Mouse (Mus musculus) mesoderm, embryonic 11.5 days (tissue): Measurements from ENCODE around the gene Plbd2.

Source experiments
- DNase-seq: peaks from one replicate; pipeline ENCODE4 v3.0.0-alpha.2; 2012; ENCODE audit warnings: low read depth, low spot score

Gene Plbd2

DNA sequence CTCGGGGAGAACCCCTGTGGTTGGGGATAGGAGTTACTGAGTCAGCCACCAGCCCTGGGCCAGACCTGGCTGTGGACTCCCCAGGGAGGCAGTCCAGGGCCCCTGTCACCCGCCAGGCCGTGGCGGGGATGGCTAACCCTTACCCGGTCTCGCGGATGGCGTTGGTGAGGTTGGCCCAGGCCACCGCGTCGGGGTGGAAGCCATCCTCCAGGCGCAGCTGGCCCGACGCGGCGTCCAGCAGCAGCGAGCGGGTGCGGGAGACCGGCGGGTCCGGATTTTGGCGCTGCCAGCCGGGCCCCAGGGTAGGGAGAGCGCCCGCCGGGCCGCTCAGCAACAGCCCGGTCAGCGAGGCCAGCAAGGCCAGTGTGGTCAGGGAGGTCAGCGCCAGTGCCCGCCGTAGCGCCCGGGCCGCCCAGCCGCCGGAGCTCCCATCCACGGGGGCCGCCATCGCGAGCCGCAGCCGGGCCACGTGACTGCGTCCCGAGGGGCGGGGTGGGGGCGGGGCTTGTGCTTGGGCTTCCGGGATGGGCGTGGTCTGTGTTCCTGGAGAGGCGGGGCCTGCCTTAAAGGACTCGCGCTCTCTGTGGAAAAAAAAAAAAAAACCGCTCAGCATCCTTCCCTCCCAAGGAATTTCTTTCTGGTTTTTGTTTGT is at the start of gene Plbd2:
Gene Plbd2, minus strand, starts transcription at position 482 of the 652 bp plus-strand sequence.
- peak; percentile 91 for DNase-seq

DNA sequence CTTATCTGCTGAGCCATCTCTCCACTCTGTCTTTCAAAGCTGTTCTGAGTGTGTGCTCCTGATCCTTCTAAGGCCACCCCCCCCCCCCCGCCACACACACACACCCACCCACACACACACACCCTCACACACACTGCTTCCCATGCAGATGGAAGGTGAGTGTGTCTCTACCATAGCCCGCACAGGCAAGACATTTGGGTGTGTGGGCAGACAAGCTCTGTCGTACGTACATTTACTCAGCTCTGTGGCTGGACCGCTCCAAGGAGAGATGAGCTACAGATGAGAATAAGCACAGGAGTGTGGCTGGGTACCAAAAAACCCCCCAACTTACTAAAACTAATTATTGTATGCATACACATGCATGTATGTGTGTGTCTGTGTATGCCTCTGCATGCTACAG is 47.2 kb upstream of the Plbd2 start:
- no peak for DNase-seq

DNA sequence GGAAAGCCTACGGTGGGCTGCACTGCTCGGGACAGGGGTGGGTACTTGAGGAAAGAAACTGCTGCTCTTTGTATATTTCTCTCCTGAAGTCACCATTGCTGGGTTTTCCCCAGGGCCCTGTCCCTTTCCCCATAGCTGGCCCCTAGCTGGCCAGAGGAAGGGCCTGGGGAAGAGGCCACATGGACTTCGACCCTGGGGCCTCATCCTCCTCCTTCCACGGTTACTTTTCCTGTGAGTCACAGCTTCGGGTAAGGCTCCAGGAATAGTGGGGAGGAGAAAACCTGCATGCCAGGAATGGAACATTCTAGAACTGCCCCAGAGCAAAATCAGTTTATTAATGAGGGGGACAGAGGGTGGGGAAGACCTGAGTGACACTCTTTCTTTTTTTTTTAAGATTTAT is 46.7 kb upstream of the Plbd2 start:
- no peak for DNase-seq

DNA sequence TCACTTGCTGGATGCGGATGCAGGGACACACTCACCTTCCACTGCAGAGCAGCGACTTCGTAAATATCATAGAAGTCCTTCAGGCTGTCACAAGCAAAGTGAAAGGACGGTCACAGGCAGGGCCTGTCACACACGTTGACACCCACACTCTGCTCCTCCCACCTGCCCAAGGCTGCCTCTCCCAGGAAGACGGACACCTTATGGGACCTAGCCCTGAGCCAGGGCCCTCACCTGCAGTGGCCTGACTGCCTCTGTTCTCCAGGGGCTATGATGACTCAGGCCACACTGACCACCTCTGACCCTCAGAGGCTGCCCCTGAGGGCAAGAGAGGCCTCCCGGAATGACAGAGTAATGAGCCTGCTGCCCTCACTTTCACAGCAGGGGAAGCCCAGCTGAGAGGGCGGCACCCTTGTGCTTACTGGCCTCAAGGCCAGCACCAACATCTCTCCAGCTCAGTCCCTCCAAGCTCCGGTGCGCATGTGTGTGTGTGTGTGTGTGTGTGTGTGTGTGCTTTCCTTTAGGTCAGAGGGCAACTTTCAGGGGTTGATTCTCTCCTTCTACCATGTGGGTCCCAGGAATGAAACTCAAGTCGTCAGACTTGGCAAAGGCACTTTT is 44.9 kb upstream of the Plbd2 start:
- no peak for DNase-seq

DNA sequence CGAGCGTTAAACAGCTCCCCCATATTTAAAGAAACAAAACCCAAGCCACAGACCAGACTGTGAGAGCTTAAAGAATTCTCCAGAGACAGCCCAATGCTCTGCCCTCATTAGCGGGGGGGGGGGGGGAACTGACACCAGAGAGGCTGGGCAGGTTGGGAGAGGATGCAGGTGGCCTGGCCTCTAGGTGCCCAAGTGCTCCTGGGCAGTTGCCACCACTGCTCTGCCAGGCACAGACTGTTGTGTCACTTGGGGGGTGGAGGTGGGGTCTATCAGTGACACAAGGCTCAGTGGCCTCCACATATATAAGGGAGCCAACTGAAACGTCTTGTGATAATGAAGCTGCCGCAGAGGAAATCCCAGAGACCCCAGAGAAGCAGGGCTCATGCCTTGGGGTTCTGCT is 33.2 kb upstream of the Plbd2 start:
- no peak for DNase-seq

DNA sequence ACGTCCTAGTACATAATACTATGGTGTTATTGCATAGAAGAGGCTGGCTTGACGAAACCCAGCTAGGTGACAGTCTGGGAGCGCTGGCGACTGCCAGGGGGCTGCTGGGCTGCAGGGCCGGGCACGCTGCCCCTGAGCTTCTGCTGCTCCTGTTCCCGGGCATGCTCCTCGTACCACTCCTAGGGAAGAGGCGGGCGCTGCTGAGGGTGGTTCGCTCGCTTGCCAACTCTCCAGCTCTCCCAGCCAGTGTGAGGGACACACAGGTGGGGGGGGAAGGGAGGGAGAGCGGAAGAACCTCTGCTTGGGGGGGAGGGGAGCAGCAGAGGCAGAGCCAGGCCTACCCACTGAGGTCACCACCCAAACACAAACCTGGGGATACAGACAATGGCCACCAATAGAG is 32.6 kb upstream of the Plbd2 start:
- no peak for DNase-seq

DNA sequence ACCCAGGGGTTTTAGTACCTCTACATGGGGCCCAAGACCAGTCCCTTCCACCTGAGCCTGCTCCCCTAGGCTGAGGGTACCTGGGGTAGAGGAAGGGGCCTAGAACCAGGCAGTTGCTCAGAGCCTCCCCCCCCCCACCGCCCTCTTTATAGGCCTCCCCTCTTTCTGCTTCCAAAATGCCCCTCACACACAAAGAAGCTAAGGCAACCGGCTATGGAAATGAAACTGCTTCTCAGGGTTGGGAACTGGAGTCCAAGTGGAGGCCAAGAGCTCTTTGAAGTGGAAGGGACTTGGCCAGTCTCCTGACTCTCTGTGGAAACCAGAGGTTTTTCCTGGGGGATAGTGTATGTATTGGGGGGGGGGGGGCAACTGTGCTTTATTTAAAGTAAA is 31.3 kb upstream of the Plbd2 start:
- no peak for DNase-seq

DNA sequence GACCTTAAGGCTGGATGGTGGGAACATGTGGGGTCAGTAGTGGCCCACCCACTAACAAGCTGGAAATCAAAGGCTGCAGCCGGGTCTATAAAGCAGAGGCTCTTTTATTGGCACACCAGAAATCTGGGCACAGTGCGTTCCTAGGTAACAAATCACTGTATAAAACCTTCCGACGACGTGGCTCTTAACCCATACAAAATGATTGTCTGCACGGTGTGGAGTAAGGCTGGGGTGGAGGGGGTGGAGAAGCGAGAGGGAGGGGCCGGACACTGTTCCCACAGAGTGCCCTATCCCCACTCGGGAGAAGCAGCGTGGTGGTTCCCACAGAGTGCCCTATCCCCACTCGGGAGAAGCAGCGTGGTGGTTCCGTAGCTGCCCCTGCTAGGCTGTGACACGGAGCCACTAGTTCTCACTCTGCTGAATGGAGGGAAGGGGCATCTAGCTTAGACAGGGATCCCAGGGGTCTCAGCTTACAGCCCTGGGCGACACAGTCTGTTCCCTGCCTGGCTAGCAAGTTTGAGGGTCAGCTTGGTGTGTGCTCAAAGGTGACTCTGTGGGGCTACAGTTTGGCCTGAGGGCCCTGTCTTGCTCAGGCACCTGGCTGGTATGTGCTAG is 30.8 kb upstream of the Plbd2 start:
- peak; percentile 33 for DNase-seq

DNA sequence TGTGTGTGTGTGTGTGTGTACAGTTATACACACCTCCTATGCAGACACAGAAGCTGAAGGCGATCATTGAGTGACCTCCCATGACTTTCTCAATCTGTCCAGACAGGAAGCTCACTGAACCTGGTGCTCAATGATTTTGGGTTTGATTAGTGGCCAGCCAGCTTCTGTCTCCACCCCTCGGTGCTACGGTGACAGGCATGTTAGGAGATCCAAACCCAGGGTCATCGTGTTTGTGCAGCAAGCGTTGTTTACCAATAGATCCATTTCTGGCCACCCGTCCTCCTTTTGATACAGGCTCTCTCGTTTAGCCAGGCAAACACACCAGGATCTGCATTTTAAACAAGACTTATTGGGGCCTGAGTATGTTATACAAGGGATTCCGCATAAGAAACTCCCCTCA is 28.2 kb upstream of the Plbd2 start:
- no peak for DNase-seq

DNA sequence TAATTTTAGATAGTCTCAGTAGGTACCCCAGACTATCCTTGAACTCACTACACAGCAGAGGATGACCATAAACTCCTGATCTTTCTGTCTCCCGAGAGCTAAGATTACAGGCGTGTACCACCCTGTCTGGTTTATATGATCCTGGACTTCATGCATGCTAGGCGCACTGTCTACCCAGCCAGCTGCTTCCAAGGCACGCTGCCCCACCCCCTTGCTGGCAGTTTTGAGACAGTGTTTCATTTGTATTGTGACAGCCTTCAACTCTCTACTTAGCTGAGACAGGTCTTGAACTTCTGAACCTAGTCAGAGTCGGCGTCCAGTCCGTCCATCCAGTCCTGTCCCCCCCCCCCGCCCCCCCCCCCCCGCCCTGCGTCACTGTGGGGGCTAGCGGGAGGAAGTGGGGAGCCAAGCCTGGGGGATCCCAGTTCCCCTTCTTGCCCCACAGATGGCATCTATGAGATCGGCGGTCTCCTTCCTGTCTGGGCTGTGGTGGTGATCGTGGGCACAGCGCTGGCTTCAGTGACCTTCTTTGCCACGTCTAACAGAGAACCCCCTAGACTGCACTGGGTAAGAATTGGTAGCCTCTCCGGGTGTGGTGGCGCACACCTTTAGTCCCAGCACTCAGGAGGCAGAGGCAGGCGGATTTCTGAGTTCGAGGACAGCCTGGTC is 24.0 kb upstream of the Plbd2 start:
- no peak for DNase-seq

DNA sequence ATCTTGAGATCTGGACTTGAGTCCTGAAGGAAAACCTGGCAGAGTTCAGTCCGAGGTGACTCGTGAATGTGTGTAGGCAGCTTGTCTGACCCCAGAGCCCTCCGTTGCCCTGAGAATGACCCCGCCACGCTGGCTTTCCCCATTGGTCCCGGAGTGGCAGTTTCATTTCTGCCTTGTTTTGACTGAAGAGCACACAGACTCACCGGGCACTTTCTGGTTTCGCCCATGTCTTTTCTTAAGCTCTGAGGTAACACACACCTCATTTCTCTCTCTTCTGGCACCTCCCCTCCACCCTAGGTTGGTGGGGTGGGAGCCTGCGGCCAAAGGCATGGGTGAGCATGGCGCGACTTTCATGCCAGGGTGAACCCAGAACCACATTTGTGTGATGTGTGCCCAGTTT is 22.9 kb upstream of the Plbd2 start:
- DNase-seq: no peak

DNA sequence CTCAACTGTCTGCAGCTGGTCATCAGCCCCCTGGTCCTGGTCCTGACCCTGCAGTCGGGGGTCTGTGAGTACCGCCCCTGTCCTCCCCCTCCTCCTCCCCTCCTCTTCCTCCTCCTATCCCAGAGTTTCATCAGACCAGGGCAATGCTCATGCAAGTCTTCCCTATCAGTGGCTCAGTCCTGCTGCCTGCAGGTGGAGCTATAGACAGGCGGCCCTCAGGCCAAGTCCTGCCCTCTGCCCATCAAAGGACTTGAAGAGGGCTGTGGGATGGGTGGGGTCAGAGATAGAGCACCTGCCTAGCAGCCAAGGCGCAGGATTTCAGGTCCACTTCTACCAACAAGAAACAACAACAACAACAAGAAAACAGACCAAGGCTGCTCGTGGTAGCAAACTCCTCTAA is 22.3 kb upstream of the Plbd2 start:
- DNase-seq: no peak

DNA sequence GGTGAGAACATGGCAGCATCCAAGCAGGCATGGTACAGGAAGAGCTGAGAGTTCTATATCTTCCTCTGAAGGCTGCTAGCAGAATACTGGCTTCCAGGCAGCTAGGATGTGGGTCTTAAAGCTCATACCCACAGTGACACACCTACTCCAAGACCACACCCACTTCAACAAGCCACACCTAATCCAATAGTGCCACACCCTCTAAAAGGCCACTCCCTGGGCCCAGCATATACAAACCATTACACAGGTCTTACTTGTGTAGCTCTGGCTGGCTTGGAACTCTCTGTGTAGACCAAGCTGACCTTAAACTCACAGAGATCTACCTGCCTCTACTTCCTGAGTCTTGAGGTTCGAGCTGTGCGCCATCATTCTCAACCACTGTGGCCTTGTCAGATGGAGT is 21.3 kb upstream of the Plbd2 start:
- DNase-seq: no peak

DNA sequence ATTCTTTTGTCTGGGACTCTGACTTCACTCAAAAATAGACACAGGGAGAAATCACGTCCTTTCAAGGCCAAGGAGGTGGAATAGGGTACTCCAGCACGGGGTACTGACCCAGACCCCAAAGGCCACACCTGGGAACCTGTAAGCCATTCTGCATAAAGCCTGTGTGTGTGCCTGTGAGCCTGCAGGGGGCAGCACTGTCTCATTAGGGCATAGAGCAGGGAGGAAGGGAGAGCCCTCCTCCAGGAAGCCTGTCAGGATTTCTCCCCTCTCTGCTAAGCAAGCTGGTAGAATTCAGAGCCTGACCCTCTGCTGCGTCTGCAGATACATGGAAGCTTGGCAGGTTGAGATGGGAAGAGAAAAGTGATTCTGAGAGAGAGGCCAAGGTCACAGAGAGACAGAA is 19.2 kb upstream of the Plbd2 start:
- DNase-seq: no peak

DNA sequence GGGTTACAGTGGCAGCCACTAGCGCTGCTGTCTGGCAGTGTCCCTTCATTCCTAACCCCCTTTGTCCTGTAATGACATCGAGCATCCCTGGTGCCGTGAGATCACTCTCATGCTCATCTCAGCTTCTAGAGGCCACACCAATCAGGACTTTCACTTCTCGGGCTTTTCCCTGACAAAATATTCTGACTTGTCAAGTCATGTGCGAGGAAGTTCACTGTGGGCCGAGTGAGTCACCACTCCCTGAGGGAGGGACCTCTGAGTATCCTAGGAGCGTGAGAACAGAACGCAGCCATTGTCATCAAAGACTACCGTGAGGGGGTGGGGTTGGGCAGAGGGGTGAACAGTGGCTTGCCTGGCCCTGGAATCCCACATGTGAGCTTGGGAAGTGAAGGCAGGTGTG is 14.1 kb upstream of the Plbd2 start:
- no peak for DNase-seq

DNA sequence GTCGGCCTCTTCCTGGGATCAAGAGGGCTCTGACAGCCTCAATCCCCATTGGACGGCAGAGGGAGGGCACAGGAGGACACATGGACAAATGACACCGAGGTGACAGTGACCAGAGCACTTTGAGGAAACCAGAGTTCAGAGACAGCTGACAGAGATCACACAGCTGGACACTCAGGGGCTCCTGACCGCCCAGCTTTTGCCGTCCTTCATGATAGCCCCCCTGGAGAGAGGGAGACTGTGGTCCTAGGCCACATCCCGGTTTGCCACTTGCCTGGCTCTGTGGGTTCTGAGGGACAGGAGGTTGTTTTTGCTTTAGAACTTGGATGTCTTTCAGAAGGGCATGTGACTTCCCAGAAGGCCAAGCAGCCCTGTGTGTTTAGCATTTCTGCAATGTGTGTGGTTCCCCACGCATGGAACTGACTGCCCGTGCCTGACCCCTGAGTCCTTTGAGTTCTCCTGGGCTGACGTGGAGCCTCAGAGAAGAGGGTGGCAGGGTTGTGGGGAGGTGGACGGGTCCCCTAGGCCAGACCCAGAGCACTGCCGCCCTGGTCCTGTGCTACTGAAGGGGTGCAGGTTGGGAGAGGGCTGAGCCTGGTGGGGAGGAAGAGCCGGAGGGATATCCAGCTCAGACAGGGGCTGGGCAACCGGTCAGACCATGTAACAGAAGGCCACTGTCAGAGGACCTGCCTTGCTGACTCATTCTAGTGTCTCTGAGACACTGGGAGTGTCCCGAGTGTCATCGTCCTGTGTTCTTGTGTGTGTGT is 13.0 kb upstream of the Plbd2 start:
- no peak for DNase-seq

DNA sequence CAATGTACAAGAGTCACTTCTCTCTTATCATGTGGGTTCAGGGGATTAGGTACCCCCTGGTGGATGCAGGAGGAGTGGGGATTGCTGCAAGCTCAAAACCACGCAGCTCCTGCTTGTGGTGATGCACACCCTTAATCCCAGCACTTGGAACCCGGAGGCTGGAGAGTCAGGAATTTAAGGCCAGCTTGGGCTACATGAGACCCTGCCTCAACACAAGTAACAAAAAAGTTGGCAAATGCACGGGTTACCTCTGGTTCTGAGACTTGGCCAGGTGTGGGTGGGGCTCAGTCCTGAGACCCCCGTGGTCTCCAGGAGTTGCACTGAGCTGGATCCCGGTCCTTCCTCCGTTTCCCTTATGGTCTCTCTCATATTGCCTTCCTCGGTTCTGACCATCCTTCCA is 12.0 kb upstream of the Plbd2 start:
- DNase-seq: no peak

DNA sequence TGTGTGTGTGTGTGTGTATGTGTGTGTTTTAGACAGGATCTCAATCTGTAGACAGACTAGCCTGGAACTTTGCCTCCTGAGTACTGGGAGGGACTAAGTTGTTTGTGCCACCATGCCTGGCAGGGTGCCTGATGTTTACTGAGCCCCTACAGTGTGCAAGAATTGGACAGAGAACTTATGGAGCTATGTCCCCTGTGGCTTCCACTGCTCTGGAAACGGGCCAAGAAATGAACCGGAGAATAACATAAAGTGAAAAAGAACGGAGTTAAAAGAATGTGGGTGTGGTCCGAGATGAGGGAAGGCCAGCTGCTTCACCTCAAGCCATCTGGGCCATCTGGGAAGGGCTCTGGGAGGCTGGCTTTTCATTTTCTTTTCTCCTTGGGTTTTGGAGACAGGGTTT is 11.3 kb upstream of the Plbd2 start:
- DNase-seq: no peak

DNA sequence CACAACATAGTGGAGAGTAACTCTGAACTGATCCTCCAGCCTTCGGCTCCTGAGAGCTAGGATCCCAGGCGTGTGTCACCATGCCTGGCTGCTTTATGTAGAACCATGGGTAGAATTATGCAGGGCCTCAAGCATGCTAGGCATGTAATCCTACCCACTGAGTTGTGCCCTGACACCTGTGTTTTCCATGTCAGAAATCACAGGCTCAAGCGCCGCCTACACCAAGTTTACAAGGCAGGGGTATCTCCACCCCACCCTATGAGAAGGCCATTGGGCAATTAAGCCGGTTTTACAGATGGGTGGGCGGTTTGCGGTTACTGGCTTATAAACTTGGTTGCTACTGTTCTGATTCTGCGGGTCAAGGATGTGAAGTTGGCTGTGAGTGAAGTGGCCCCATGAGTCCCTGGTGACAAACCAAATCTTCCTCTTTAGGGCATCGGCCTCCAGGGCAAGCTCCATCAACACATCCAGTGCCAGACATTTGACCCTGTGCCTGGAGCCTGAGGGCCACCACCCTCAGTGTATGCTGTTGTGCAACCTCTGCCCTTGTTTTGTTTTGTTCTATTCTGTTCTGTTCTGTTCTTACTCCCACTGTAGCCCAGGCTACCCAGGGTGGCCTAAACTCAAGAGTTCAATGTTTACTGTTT is 10.7 kb upstream of the Plbd2 start:
- DNase-seq: no peak

DNA sequence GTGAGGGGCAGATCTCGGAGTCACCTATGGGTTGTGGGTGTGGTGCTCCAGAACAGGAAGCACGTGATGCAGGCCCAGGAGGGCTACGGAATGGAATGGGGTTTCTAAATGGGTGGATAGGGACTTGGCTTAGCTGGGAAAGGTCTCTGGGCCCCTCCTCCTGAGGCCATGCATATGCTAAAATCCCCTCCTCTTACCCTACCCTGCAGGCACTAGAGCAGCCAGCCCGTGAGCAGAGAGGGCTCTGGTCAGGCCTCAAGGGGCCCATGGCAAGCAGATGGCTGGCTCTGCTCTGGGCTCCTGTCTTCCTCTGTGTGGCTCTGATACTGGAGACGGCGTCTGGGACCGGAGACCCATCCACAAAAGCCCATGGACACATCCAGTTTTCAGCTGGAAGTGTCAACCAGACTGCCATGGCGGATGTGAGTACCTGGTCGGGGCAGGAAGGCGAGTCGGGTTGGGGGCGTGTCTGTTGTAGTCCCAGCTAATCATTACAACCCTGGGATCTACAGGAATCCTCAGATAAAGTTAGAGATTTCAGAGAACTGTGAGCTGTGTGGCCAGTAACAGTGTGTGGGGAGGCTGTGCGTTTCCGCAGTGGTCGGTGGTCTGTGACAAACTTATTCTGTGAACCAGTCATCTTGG is 9.6 kb upstream of the Plbd2 start:
- no peak for DNase-seq

DNA sequence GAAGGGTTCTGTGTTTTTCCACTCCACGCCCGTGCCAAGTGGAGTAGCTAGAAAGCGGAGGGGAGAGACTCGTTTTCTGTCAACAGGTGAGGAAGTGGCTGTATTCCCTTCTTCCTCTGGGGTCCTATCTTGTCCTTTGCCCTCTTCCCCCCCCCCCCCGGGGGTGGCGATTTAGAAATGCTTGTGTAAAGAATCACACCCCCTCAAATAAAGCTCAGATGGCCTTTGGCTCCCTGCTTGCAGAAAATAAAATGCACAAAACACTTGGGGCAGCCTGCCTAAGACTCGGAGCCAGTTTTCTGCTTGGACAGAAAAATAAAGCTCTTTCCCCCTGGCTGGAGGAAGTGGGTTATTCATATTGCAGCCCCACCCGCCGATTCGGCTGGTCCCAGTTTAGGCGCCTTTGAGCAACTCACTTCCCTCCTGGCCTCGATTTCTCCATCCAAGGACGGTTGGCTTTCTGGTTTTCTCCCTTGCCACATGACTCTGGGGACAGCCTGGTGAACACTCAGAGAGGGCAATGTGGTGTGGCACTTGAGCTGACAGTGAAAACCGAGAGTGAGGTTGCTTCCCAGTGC is 8.3 kb upstream of the Plbd2 start:
- no peak for DNase-seq
